In genomic region chr12:67221329-67222220, GRCm38 (mm10) we compare ENCODE assay signal across 8 mouse cellular contexts. TPM values are rescaled to one million over a fixed set of nuclear protein-coding genes. Genes with fewer than 3 reads are reported as not detected.
A peak's percentile ranks its signal among the peaks of the same experiment; 100 is the strongest.
DNase-seq lines count a peak whose midpoint lies in the region; ATAC-seq and TF ChIP-seq lines count a peak whose summit lies in the region.

No protein-coding gene starts in this region.

- TF ChIP-seq CTCF in lung, adult 2 months (IDR thresholded peaks at IDR 0.05; ENCODE audit: insufficient read depth, low read length) = no peak
- TF ChIP-seq CTCF in kidney, postnatal 0 days (IDR thresholded peaks at IDR 0.05; ENCODE audit: low read depth) = no peak

- TF ChIP-seq POLR2A in lung, adult 2 months (IDR thresholded peaks at IDR 0.05; ENCODE audit: borderline replicate concordance, extremely low read depth, low read depth, low read length) = no peak

- DNase-seq in lung, adult 2 months = no peak
- DNase-seq in lung, postnatal 10 days = no peak
- DNase-seq in cerebellum, adult 8-10 months = peak; percentile 31
- DNase-seq in forelimb bud, embryonic 11.5 days (ENCODE audit: low read depth, low spot score) = peak; percentile 20
- peak; percentile 29 for DNase-seq in kidney, postnatal 0 days (ENCODE audit: low spot score)
- DNase-seq in liver, embryonic 11.5 days (ENCODE audit: low spot score) = peak; percentile 41
- peak; percentile 66 to 69 for DNase-seq in right cerebral cortex, adult 2 months (ENCODE audit: low spot score in 2 of 2)
- no peak for DNase-seq in thymus, postnatal 25 days

- peak overlapping the region; percentile 27; the same call in 1 of the 2 replicates for H3K9ac ChIP-seq in kidney, postnatal 0 days (ENCODE audit: low read depth, low read length)
- H3K9ac ChIP-seq in liver, embryonic 11.5 days (ENCODE audit: low read depth, low read length) = no peak overlapping the region

- H3K9me3 ChIP-seq in kidney, postnatal 0 days (replicated peaks; ENCODE audit: low read length) = no peaks in the 10 kb centered on the region
- no peaks in the 10 kb centered on the region for H3K9me3 ChIP-seq in liver, embryonic 11.5 days (ENCODE audit: control insufficient read depth, low read length)

- H3K4me1 ChIP-seq in lung, adult 2 months (ENCODE audit: control insufficient read depth, insufficient read depth, low read length) = peaks cover 2% of the 10 kb centered on the region; the same call in 1 of the 2 replicates
- peaks cover 17% of the 10 kb centered on the region; the same call in 1 of the 2 replicates for H3K4me1 ChIP-seq in kidney, postnatal 0 days (replicated peaks; ENCODE audit: insufficient read depth, low read length)
- H3K4me1 ChIP-seq in liver, embryonic 11.5 days (replicated peaks; ENCODE audit: control insufficient read depth, insufficient read depth, low read length) = no peaks in the 10 kb centered on the region

- peak overlapping the region; percentile 97 for H3K4me2 ChIP-seq in kidney, postnatal 0 days (ENCODE audit: low read length)
- H3K4me2 ChIP-seq in liver, embryonic 11.5 days = peak overlapping the region; percentile 77

- H3K27ac ChIP-seq in kidney, postnatal 0 days = no peak overlapping the region
- no peak overlapping the region for H3K27ac ChIP-seq in liver, embryonic 11.5 days (ENCODE audit: low read depth, low read length)

- ATAC-seq in kidney, postnatal 0 days (replicated peaks; ENCODE audit: low FRiP score, low read depth) = peak; percentile 53
- ATAC-seq in liver, embryonic 11.5 days (replicated peaks; ENCODE audit: low FRiP score) = peak; percentile 51; the same call in 1 of the 2 replicates

- H3K27me3 ChIP-seq in kidney, postnatal 0 days (ENCODE audit: insufficient read depth, low read length) = peaks cover 15% of the 10 kb centered on the region
- H3K27me3 ChIP-seq in liver, embryonic 11.5 days (replicated peaks; ENCODE audit: control insufficient read depth, insufficient read depth, low read length) = peaks cover 48% of the 10 kb centered on the region

- WGBS in lung, adult 2 months = 2% methylated on average over 76 of the region's 78 CpGs
- WGBS in kidney, postnatal 0 days = under 1% methylated on average over 63 of the region's 78 CpGs
- WGBS in liver, embryonic 11.5 days = 1% methylated on average over 78 of the region's 78 CpGs

- H3K4me3 ChIP-seq in lung, adult 2 months (replicated peaks; ENCODE audit: extremely low read depth, low read depth, low read length) = peak overlapping the region; percentile 46
- peak overlapping the region; percentile 56 for H3K4me3 ChIP-seq in kidney, postnatal 0 days (replicated peaks; ENCODE audit: low read depth, low read length)
- peak overlapping the region; percentile 51 for H3K4me3 ChIP-seq in liver, embryonic 11.5 days (ENCODE audit: low read depth, low read length)

- no peaks in the 10 kb centered on the region for H3K36me3 ChIP-seq in kidney, postnatal 0 days (ENCODE audit: insufficient read depth, low read length)
- no peaks in the 10 kb centered on the region for H3K36me3 ChIP-seq in liver, embryonic 11.5 days (ENCODE audit: control insufficient read depth, insufficient read depth, low read length)

RNA-seq across cellular contexts. Expression of gene Mdga2, which starts 0.8 kb away (rescaled TPM):
- 0.05 TPM in 1 of 2 replicates, not detected in the other for polyA plus RNA-seq in lung, adult 2 months (2012; rRNA removed)
- polyA plus RNA-seq in kidney, postnatal 0 days (2015; fragmentation: Nextera tagmentation; extraction: Ambion mirVana) = 1.3 and 1.6 TPM in 2 replicates
- 0.11 and 0.22 TPM in 2 replicates for polyA plus RNA-seq in liver, embryonic 11.5 days (2014; fragmentation: Nextera tagmentation; extraction: Ambion mirVana)

Comparison
In these comparisons a context has a peak if more than half of its experiments do, and no peak if none do; other contexts are left out.
1. DNase-seq: peak in cerebellum, adult 8-10 months (single experiment), forelimb bud, embryonic 11.5 days (single experiment), kidney, postnatal 0 days (single experiment), liver, embryonic 11.5 days (single experiment) and right cerebral cortex, adult 2 months (2 of 2); none in lung, adult 2 months (single experiment), lung, postnatal 10 days (single experiment) and thymus, postnatal 25 days (single experiment).
2. Peak in every context shown above with its lines, with median percentiles within 50 percentile points of each other: H3K4me3 ChIP-seq.